Mouse (Mus musculus) E14TG2a.4 (cell line): Measurements from ENCODE around the gene Tmem186.

Experiments
- CTCF ChIP-seq: conservative IDR thresholded peaks from 2 replicates; pipeline ENCODE4 v1.5.1; 2014; ENCODE audit warnings: low read length
- NANOG ChIP-seq: IDR thresholded peaks from 2 replicates; pipeline ENCODE4 v1.6.1; 2014; ENCODE audit warnings: borderline replicate concordance, low read length, mixed read lengths

DNA sequence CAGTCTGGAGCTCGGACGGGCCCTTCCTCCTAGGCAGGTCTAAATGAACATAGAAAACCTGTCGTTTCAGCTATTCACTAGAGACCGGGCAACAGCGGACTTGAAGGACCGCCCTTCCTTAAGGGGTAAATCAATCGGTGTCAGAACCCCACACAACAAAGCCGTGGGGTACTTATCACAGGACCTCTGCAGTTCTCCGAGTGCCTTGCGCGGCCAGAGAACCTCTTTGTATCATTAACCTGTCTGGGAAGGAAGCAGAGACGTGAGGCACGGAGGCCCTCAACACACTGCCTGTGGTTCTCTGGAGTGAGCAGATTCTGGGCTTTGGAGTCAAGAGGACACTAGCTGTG lies 670 bp downstream of the Tmem186 start:
- TF ChIP-seq CTCF (no peak), NANOG (no peak)
